Mouse (Mus musculus) fat pad, adult 2 months (tissue): ENCODE results near the gene Npy5r.

Source experiments
- DNase-seq: peaks from one replicate; pipeline ENCODE4 v3.0.0-alpha.2; 2011; ENCODE audit warnings: low read depth, low spot score; ENCODE audit errors: extremely low read depth

The Npy5r gene

GRCm38 (mm10) chr8:66687511-66688329 is at the start of gene Npy5r:
Npy5r (minus strand) TSS chr8:66688128.
- no peak for DNase-seq

GRCm38 (mm10) chr8:66731957-66732356 is 44.0 kb upstream of the Npy5r start:
- DNase-seq: no peak

GRCm38 (mm10) chr8:66729446-66729845 is 41.5 kb upstream of the Npy5r start:
- no peak for DNase-seq

- no peak for DNase-seq
Measured at GRCm38 (mm10) chr8:66722835-66723234, 34.9 kb upstream of the Npy5r start.

GRCm38 (mm10) chr8:66714324-66714975 is 26.5 kb upstream of the Npy5r start:
- DNase-seq: no peak

- DNase-seq: no peak
Measured at GRCm38 (mm10) chr8:66698782-66699181, 10.9 kb upstream of the Npy5r start.

- DNase-seq: no peak
Measured at GRCm38 (mm10) chr8:66698011-66698410, 10.1 kb upstream of the Npy5r start.

GRCm38 (mm10) chr8:66696970-66697843 is 9.3 kb upstream of the Npy5r start, which contains the start of gene Npy1r:
Npy1r (plus strand) TSS chr8:66697192.
- no peak for DNase-seq

- DNase-seq: no peak
Measured at GRCm38 (mm10) chr8:66690402-66690801, 2.5 kb upstream of the Npy5r start.

GRCm38 (mm10) chr8:66688799-66689198 is 871 bp upstream of the Npy5r start:
- no peak for DNase-seq

GRCm38 (mm10) chr8:66688395-66688794 is 467 bp upstream of the Npy5r start:
- no peak for DNase-seq

- DNase-seq: no peak
Measured at GRCm38 (mm10) chr8:66681261-66681660, 6.7 kb downstream of the Npy5r start.

- DNase-seq: no peak
Measured at GRCm38 (mm10) chr8:66630721-66631120, 57.2 kb downstream of the Npy5r start.
